Mouse (Mus musculus) cerebellum, postnatal 4 days (tissue): ENCODE measurements at regions not wholly inside any gene's neighbourhood (a gene's known extent, or its start where the extent isn't known, plus 50 kb on each side); places are given as distances from the start of the nearest gene placed in this dataset.
A peak's percentile ranks its signal among the peaks of the same experiment; 100 is the strongest.

Source experiments
- DNase-seq, 2 experiments: peaks; one replicate each; pipeline ENCODE4 v3.0.0; 2022; ENCODE audit warnings: low spot score in 2 of 2, mixed read lengths in 1 of 2

DNA sequence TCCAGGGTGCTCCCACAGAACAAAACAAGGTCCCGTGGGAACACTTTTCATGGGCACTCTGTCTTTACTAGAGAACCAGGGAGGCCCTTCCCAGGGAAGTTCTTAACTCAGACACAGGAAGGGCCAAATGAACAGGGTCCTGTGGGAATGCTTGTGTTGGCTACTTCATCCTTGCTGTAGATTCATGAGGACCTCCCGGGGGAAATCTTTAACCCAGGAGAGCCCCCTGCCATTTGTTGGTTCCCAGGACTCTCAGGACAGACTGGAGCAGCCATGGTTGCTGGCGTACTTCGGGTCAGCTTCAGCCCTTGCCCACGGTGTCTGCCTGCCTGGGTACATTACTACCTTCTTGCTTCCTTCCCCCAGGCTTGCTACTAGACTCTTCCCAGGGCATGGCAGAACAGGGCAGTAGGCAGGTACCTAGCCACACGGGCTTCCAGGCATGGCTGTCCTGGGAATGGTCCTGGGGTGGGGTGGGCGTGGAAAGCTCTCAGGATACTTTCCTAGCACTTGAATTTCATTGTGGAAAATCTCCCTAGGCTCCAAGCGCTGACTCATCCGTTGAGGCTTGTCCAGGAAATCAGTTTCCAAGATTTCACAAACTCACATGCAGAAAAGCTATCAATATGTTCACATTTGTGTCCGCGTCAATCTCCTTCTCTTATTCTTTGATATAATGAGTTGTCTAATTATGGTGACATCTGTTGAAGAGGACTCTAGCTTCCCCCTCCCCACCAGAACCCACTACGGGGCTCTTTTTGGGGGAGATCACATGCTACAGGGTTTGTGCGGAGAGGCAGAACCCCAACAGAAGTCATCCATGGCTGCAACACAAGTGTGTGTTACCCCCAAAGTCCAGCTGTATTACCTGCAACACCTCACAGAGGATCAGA, 148.6 kb downstream of the Sec61b start:
- no peak for DNase-seq

DNA sequence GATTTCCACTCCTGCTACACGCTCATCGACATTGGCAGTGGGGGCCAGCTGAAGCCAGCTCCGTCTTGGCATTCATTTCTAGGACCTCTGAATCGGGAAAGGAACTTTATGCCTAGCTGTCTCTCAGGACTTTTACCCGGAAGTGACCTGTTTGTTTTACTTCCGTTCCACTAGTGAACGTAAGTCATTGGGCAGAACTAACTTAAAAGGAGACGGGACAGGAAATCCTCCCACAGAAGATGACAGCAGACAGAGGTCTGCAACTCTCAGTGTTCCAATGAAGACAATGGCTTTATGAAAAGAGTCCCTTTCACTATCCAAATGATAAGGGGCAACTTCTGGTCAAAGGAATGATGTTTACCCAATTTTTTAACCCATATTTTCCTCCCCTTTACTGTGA, 155.5 kb downstream of the Sec61b start:
- DNase-seq = no peak

DNA sequence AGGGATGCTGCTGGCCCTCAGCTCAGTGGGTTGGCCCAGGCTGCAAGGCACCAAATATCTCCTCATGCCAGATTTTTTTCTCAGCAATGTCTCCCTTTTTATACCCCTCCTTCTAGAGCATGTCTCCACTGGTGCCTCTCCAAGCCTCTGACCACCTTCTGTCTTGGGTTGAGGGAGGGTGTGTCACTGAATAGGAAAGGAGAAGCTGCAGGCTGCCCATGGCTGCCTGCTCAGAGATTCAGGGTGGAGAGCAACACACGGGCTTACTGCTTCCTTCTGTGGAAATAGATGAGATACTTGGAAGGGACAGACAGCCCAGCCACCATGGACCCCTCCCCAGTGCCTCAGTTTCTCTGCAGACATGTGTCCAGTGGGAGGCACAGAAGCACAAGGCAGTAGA, 156.0 kb downstream of the Sec61b start:
- DNase-seq = no peak

DNA sequence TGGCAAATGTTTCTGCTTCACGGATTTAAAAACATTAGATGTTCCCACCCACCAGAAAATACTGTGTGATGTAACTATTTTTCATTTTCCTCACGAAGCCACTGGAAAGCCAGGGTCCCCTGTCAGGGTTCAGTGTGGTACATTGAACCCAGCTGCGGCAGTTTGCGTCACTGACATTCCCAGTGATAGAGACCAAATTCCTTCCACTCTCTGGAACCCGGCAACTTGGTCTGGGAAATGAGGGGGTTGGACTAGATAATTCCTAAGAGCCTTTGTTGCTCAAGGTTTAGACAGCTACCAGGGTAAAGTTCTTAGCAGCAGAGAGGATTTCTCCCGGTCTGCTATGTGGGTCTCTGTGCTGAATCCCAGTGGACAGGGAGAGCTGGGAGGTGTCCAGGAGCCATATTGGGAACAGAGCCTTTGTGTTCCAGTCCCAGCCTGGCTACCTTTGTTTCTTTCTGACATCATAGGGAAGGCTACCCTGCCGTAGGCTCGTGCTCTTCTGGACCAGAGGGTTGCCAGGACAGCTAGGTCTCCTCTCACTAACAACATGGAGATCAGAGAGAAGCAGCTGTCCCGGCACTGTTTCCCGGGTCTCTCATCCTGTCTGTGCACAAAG, 164.5 kb downstream of the Sec61b start:
- no peak for DNase-seq

DNA sequence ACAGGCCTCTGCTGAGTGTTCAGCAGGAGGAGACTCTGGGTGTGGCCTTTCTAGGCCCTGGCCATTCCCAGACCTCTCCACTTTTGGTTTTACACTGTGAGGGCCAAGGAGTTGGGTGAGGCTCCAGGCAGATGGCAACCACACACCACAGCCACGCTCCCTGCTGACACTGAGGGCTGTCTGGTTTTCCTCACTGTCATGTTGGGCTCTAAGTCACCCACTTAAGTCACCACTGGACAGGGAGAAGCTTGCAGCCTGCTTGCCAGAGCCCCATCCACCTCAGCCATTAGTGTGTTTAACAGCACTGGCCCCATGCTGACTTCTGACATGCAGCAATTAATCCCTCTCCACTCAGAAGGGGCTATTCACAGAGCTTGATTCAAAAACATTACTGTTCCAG, 170.6 kb downstream of the Sec61b start:
- DNase-seq = no peak

DNA sequence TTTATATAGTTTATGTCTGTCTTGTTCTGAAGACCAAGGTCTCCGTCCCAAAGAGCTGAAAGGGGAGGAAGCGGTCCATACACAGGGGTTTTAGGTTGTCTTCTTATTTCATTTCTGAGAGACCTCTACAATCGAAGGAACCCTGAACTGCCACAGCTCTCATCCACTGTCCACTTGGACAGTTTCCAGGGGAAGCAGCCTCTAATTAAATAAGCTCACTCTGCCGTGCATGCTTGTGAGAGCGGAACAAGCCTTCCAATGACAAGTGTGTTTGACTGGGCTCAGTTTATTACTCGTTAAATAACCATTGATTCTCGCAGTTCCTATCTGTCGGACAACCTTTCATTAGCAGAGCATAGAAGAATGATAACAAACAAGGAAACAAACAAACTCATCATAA, 174.2 kb downstream of the Sec61b start:
- DNase-seq = peak in 1 of 2 experiments; percentile 21

DNA sequence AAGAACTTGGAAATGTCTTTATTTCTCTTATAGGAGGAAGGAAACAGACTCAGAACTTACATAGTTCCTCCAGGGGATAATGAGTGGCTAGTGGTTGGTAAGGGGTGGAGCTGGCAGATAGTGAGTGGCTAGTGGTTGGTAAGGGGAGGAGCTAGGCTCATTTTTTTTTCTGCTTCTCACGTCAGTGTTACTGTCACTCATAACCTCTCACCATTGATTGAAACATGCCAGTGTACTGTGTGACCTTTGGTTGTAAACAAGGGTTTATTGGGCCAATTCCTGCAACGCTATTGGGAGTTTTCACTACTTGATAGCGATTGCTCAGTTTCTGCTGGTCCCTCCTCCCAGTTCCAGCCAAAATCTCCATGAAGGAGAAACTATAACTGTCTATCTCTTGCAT, 175.5 kb downstream of the Sec61b start:
- DNase-seq = no peak

DNA sequence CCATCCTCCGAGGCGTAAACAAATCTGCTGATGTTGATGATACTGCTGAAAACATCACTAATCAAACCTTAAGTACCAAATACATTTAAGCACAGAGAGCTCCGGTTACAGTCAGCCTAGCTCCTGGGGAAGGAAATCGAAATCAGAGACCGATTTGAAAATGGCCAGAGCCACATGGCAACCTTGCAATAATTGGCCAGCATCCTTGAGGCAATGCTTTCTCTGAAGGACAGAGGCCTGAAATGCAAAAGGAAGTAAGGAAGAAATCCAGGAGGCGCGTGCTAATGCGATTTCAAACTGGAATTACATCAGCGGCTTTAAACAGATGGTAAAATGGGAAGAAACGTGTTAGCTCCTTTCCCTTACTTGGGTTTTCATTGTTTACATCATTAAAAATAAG, 177.1 kb downstream of the Sec61b start:
- no peak for DNase-seq

DNA sequence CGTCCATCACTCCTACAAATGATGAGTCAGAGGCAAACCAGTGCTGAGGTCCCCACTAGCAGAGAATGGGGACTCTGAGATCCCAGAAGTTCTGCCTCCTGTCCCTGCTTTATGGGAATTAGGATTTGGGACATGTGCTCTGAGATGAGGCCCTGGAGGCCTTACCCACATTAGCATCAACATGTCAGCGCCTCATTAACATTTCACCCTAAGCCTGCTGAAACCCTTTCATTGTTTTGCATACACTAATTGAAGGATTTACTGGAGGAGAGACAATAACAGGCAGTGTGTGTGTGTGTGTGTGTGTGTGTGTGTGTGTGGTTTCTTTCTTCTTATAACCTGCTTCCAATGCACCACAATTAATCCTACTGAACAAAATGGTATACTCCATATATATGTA, 178.7 kb downstream of the Sec61b start:
- no peak for DNase-seq

DNA sequence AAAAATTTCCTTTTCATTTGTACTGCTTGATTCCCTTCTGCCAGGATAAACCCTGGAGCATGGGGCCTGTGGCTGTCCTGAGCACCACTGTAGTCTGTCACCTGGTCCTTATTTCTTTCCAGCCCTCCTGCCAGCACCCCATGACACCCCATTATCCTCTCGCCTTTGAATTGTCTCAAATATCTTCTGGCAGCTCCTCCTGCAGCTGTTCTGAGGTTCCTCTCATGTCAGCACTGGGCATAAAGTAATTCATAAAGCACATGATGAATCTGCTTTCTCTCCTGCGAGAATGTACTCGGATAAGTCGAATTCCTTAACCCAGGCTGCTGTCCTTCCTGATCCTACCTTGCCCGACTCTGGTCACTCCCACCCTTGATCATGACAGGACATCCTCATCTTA, 195.1 kb downstream of the Sec61b start:
- DNase-seq = no peak

DNA sequence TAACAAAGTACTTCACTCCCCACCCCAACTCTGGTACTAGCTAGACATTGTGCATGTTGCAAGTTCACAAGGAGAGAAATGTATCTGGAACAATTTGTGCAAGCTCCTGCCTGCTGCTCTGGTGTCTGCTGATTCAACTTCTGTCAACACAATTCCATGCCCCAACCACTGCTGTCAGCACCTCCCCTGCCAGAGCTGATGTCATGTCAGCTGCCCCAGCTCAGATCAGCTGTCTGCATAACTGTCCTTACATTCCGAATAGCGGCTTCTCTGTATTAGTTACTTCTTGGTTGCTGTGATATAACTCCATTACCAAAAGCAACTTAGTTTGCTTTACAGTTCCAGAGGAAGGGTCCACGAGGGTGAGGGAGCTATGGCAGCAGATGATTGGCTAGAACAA, 196.0 kb downstream of the Sec61b start:
- DNase-seq = no peak

DNA sequence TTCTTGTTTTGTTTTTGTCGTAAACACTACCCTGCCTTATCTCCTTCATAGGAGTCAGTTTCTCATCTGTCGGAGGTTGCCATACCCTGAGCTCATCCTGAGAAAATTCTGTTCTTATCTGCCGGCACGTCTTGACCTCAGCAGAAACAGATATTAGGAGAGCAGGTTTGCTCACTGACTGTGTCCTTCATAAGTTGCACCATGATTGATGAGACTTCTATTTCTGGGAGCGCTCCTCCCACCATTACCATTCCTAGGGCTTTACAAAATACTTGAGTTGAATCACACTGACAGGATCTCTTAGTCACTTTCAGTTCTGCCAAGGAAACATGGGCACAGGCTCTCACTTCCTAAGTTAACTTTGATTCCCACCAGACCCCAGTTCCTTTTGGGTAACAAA, 196.9 kb downstream of the Sec61b start:
- no peak for DNase-seq

DNA sequence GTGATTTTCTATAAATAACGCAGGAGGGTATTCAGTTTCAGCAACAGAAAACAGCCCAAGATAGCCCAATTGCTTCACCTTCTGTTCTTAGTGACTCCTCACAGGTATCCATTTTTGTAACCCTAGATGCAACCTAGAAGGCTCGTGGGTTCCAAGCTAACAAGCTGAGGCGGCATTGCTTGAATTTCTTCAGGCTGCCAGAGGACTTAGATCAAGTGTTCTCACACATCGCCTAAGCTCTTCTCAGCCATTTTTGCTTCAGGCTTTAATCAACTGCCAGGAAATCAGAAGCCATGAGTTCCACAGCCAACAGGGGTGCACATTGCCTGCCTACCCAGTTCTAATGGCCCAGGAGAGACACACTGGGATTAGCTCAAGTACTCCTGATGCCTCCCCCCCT, 206.7 kb downstream of the Sec61b start:
- DNase-seq = no peak

DNA sequence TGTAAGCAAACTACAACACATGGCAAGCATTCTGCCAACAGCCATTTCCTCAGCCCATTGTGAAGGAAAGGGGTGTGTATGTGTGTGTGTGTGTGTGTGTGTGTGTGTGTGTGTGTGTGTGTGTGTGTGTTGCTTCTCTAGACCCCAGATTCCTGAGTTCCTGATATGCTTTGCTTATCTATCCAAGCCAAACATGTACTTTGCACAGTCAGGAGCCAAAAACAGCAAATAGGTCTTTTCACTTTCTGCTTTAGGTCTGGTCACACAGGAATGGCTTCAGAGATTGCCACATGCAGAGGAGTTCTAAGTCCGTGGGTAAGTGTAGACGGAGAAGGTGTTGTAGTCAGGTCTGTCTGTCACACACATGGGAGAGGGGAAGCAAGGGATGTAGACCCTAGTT, 216.7 kb downstream of the Sec61b start:
- DNase-seq = no peak

DNA sequence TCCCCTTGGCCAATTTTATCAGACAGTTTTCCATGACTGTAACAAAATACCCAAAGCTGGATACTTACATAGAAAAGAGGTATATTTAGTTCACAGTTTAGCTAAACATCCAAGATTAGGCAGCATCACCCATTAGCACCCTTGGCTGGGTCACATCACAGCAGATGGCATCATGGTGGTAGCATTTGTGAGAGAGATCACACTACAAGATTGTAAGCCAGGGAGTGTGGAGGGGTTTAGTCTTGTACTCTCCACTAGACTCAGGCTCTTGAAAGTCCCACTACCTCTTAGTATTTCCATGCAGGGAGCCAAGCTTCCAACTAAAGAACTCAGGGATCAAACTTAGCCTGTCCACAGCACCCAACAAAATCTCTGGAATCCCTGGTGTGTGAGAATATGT, 218.2 kb downstream of the Sec61b start:
- DNase-seq = no peak

DNA sequence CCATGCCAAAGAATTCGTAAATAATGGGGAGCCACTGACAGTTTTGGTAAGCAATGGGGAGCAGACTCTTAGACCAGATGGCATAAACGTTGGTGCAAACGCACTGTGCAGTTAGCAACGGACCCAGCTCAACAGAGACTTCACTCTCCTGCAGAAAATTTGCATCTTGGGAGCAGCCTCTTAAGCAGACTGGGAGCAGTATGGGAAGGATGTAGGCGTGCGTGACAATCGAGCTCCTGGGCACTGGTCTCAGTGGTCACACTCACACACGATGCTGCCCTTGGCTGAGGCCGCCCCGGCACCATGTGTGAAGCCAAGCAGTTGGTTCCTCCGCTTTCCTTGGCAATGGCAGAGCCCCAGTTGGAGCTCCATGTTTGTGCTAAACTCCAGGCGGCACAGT, 218.8 kb downstream of the Sec61b start:
- no peak for DNase-seq

DNA sequence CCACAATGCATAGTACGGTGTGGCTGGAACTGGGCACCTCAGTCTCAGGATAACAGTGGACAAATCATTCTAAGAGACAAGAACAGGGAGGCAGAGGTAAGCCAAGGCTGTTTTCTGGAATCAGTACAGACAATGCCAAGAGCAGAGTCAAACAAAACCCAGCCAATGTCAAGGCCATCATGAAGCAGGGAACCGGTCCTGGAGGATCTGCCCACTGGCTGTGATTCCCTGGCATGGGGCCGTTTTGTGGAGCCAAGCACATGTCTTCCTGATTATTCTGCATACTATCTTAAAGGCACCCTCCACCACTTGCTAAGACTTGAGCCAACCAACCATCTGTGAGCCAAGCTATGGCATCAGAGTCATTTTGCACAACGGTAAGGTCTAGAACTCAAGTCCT, 222.6 kb downstream of the Sec61b start:
- DNase-seq = peak in 1 of 2 experiments; percentile 34

DNA sequence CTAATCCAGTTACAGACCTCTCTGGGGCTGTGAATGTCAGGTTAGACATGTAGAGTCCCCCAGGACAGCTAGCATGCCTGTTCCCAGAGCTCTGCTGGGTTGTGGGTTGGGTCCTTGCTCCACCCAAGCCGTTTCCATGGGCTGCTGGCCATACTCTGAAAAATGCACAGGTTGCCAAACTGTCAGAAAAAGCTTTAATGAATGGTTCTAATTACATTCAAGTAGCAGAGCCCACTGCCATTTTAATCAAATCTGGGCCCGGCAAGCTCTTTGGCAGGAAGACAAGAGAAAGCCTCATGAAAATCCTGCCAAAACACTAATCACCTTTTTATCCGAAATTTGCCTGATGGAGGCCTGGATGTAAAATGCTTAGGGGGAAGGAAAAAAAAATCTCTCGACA, 224.1 kb downstream of the Sec61b start:
- peak in 1 of 2 experiments; percentile 50 for DNase-seq

DNA sequence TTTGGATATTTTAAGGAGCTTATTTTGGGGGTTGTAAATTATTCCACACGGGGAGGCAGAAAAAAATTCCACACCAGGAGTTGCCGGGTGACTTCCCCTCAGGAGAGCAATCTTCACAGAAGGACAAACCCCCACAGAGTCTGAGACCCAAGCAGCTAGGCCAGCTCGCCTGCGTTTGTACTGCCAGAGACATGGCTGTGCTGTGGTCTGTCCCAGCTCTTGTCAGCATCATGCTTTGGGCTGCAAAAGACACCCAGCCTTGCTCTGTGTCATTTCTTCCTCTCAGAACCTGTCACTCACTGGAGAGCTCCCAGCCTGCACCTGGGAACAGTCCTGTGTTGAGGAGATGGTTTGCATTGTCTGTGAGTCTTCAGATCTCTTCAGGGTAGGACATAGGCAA, 224.5 kb downstream of the Sec61b start:
- peak in 1 of 2 experiments; percentile 48 for DNase-seq

DNA sequence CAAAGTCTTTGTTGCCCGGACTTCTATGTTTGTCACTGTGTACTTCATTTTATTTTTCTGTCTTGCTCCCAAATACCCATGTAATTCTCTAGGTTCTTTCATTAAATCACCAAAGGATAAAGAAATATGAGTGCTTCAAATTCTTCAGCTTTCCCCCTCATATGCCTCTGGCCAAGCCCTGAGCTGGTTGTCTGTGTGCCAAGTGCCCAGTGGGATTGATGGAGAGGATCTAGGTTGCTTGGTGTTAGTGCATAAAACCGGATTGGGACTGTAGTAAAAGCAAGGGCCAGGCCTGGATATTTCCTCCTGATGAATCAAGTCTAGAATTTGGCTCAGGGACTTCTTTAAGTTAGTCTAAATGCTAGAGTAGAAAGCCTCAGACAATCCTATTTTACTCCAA, 229.0 kb downstream of the Sec61b start:
- DNase-seq = no peak

DNA sequence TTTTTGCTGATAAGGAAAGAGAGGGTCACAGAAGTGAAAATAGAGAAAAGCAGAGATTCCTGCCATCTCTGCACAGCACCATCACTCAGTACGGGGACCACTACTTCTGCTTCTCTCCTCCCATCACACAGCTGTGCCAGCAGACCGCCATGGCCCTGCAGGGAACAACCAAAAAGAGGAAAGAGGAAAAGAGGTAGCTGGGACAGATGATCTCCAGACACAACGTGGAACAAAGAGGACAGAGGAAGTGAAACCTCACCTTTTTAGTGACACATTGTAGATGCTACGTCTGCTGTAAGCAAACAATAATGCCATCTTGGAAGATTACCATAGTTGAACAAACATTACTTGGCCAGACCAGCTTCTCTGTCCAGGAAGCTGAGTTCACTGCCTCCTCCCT, 230.1 kb downstream of the Sec61b start:
- no peak for DNase-seq

DNA sequence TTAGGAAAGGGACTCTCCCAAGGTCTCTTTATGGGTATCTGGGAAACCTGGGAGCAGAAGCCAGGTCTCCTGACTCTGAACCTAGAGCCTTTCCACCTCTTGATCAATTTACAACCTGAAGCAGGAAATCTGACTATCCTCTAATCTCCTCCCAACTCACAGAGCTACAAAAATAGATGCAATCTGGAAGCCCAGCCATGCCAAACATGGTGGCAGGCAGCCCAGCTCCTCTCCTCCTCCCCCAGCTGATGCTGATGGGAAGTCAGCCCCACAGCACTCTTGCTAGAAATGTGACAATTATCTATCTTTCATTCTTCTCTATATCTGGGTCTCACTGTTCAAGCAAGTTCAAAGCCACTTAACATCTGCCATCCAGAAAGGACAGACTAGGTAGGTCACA, 233.5 kb downstream of the Sec61b start:
- DNase-seq = peak in 1 of 2 experiments; percentile 51

DNA sequence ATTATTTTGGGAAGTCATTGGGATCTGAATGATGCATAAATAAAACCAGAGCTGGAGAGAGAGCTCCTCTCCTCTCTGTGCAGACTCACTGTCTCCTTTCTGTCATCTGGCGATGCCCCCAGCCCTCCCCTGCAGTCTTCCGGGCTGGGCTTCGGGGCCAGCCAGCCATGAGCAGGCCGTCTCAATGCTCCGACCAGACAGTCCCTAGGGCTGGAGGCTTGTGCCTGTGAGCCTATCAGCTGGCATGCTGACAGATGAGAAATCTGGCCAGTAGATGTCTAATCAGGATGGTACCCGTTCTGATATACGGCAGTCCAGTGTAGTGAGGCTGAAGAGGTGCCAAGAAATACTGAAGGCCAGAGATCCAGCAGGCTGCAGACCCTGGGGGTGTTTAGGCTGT, 238.9 kb downstream of the Sec61b start:
- DNase-seq = peak in 1 of 2 experiments; percentile 42
